Mouse (Mus musculus) embryonic facial prominence, embryonic 13.5 days (tissue): ENCODE data around the gene Cd101. TPM values are rescaled to one million over a fixed set of nuclear protein-coding genes. Genes with fewer than 3 reads are reported as not detected.
A peak's percentile ranks its signal among the peaks of the same experiment; 100 is the strongest.

Experiments used
- ATAC-seq: fragments of 200-750 bp; cut with Nextera tagmentation; 2 replicates; pipeline ENCODE4 v1.8.0; 2017; ENCODE audit warnings: low read depth; ENCODE audit not compliant: insufficient number of reproducible peaks, insufficient read depth, low FRiP score, low TSS enrichment
- H3K27ac ChIP-seq: fragments of 300-500 bp; sonication (generic); 2 replicates; pipeline ENCODE4 v1.5.1; 2015; ENCODE audit warnings: moderate library complexity, mild to moderate bottlenecking, inconsistent platforms
- H3K27me3 ChIP-seq: fragments of 300-500 bp; sonication (generic); 2 replicates; pipeline ENCODE4 v1.6.1; 2015; ENCODE audit warnings: mild to moderate bottlenecking, inconsistent platforms
- H3K36me3 ChIP-seq: fragments of 300-500 bp; sonication (generic); 2 replicates; pipeline ENCODE4 v1.6.1; 2015; ENCODE audit warnings: mild to moderate bottlenecking, inconsistent platforms
- H3K4me1 ChIP-seq: fragments of 300-500 bp; sonication (generic); 2 replicates; pipeline ENCODE4 v1.6.1; 2015; ENCODE audit warnings: inconsistent platforms
- H3K4me2 ChIP-seq: fragments of 300-500 bp; sonication (generic); 2 replicates; pipeline ENCODE4 v1.6.1; 2015; ENCODE audit warnings: moderate library complexity, mild to moderate bottlenecking, inconsistent platforms
- H3K4me3 ChIP-seq: fragments of 300-500 bp; sonication (generic); 2 replicates; pipeline ENCODE4 v1.5.1; 2015; ENCODE audit warnings: mild to moderate bottlenecking, inconsistent platforms
- H3K9ac ChIP-seq: fragments of 300-500 bp; sonication (generic); 2 replicates; pipeline ENCODE4 v1.6.1; 2015; ENCODE audit warnings: mild to moderate bottlenecking, inconsistent platforms
- H3K9me3 ChIP-seq: fragments of 300-500 bp; sonication (generic); 2 replicates; pipeline ENCODE4 v1.6.1; 2016; ENCODE audit warnings: inconsistent platforms
- WGBS: fragments of 180-500 bp; shearing (Covaris S2); methylation state at CpG from one replicate; pipeline ENCODE4 v1.1.7; 2015; ENCODE audit warnings: mixed read lengths; 5-methylcytosine and 5-hydroxymethylcytosine counted together
- polyA plus RNA-seq: library from polyadenylated mRNA; unstranded; fragments of >200 nt; fragmentation: Nextera tagmentation; extraction: Ambion mirVana; gene quantifications from 2 replicates; pipeline ENCODE4 v1.2.1, GENCODE M21; 2015

The Cd101 gene
- polyA plus RNA-seq, 1 experiment from 2014 or later = 0.10 TPM

GRCm38 (mm10) chr3:100998904-100999340, 30.4 kb downstream of the Cd101 start:
- WGBS = 18% methylated on average over 6 of the region's 6 CpGs
- Histone ChIP-seq H3K4me2 (no peak overlapping the region), H3K27ac (no peak overlapping the region), H3K4me3 (no peak overlapping the region), H3K27me3 (no peaks in the 10 kb centered on the region), H3K36me3 (no peaks in the 10 kb centered on the region), H3K4me1 (peaks cover 4% of the 10 kb centered on the region; the same call in 1 of the 2 replicates), H3K9me3 (no peaks in the 10 kb centered on the region), H3K9ac (no peak overlapping the region)
- no peak for ATAC-seq

- no peaks in the 10 kb centered on the region for H3K27me3 ChIP-seq
- H3K4me1 ChIP-seq = peaks cover 4% of the 10 kb centered on the region; the same call in 1 of the 2 replicates
- H3K27ac ChIP-seq = no peak overlapping the region; the same call in 1 of the 2 replicates
- H3K4me3 ChIP-seq = no peak overlapping the region
- ATAC-seq = no peak
- no peak overlapping the region for H3K9ac ChIP-seq
- H3K4me2 ChIP-seq = no peak overlapping the region
- WGBS = 76% methylated on average over 10 of the region's 10 CpGs
- no peaks in the 10 kb centered on the region for H3K36me3 ChIP-seq
- H3K9me3 ChIP-seq = no peaks in the 10 kb centered on the region
Measured at GRCm38 (mm10) chr3:100997785-100998570, 31.4 kb downstream of the Cd101 start.

GRCm38 (mm10) chr3:100994252-100994651, 35.1 kb downstream of the Cd101 start:
- no peaks in the 10 kb centered on the region for H3K36me3 ChIP-seq
- H3K4me1 ChIP-seq = peaks cover 4% of the 10 kb centered on the region; the same call in 1 of the 2 replicates
- WGBS = 63% methylated on average over 4 of the region's 4 CpGs
- no peaks in the 10 kb centered on the region for H3K27me3 ChIP-seq
- no peak overlapping the region for H3K4me3 ChIP-seq
- no peak for ATAC-seq
- H3K4me2 ChIP-seq = no peak overlapping the region
- H3K27ac ChIP-seq = no peak overlapping the region
- no peaks in the 10 kb centered on the region for H3K9me3 ChIP-seq
- H3K9ac ChIP-seq = no peak overlapping the region

GRCm38 (mm10) chr3:100993718-100994117, 35.6 kb downstream of the Cd101 start:
- H3K4me2 ChIP-seq = no peak overlapping the region
- no peak overlapping the region for H3K27ac ChIP-seq
- no peak for ATAC-seq
- no peaks in the 10 kb centered on the region for H3K9me3 ChIP-seq
- 69% methylated on average over 15 of the region's 15 CpGs for WGBS
- H3K27me3 ChIP-seq = no peaks in the 10 kb centered on the region
- H3K4me3 ChIP-seq = no peak overlapping the region
- no peaks in the 10 kb centered on the region for H3K36me3 ChIP-seq
- no peak overlapping the region for H3K9ac ChIP-seq
- H3K4me1 ChIP-seq = peaks cover under 1% of the 10 kb centered on the region; the same call in 1 of the 2 replicates

GRCm38 (mm10) chr3:100993158-100993557, 36.2 kb downstream of the Cd101 start:
- 72% methylated on average over 7 of the region's 7 CpGs for WGBS
- no peak overlapping the region for H3K4me2 ChIP-seq
- ATAC-seq = no peak
- H3K27me3 ChIP-seq = no peaks in the 10 kb centered on the region
- no peaks in the 10 kb centered on the region for H3K9me3 ChIP-seq
- H3K36me3 ChIP-seq = no peaks in the 10 kb centered on the region
- H3K4me1 ChIP-seq = no peaks in the 10 kb centered on the region
- H3K9ac ChIP-seq = no peak overlapping the region
- H3K27ac ChIP-seq = no peak overlapping the region
- no peak overlapping the region for H3K4me3 ChIP-seq

GRCm38 (mm10) chr3:100990231-100990630, 39.1 kb downstream of the Cd101 start:
- no peak overlapping the region for H3K4me2 ChIP-seq
- 60% methylated on average over 1 of the region's 1 CpGs for WGBS

GRCm38 (mm10) chr3:100989417-100989816, 39.9 kb downstream of the Cd101 start:
- Histone ChIP-seq H3K9me3 (no peaks in the 10 kb centered on the region), H3K4me3 (no peak overlapping the region), H3K4me1 (no peaks in the 10 kb centered on the region), H3K27me3 (no peaks in the 10 kb centered on the region), H3K9ac (no peak overlapping the region), H3K36me3 (no peaks in the 10 kb centered on the region), H3K4me2 (no peak overlapping the region), H3K27ac (no peak overlapping the region)
- no peak for ATAC-seq
- 77% methylated on average over 12 of the region's 12 CpGs for WGBS

More at GRCm38 (mm10) chr3:100990231-100990630, 39.1 kb downstream of the Cd101 start:
- no peak for ATAC-seq
- no peak overlapping the region for H3K27ac ChIP-seq
- no peaks in the 10 kb centered on the region for H3K27me3 ChIP-seq
- H3K36me3 ChIP-seq = no peaks in the 10 kb centered on the region
- H3K9ac ChIP-seq = no peak overlapping the region
- no peaks in the 10 kb centered on the region for H3K9me3 ChIP-seq
- no peak overlapping the region for H3K4me3 ChIP-seq
- H3K4me1 ChIP-seq = no peaks in the 10 kb centered on the region

GRCm38 (mm10) chr3:100979290-100979689, 50.1 kb downstream of the Cd101 start:
- H3K27me3 ChIP-seq = 0 out of 2 replicates have a peak, but pooled peaks cover 8% of the 10 kb centered on the region
- 78% methylated on average over 8 of the region's 8 CpGs for WGBS
- H3K4me2 ChIP-seq = no peak overlapping the region
- no peak overlapping the region for H3K4me3 ChIP-seq
- no peak for ATAC-seq
- H3K4me1 ChIP-seq = no peaks in the 10 kb centered on the region
- no peaks in the 10 kb centered on the region for H3K9me3 ChIP-seq
- H3K27ac ChIP-seq = no peak overlapping the region
- no peaks in the 10 kb centered on the region for H3K36me3 ChIP-seq
- no peak overlapping the region for H3K9ac ChIP-seq

- H3K9ac ChIP-seq = no peak overlapping the region
- H3K36me3 ChIP-seq = no peaks in the 10 kb centered on the region
- H3K4me1 ChIP-seq = peaks cover 5% of the 10 kb centered on the region
- no peak overlapping the region for H3K27ac ChIP-seq
- H3K27me3 ChIP-seq = no peaks in the 10 kb centered on the region
- 0% methylated on average over 1 of the region's 1 CpGs for WGBS
- ATAC-seq = no peak
- no peak overlapping the region for H3K4me2 ChIP-seq
- no peak overlapping the region for H3K4me3 ChIP-seq
- no peaks in the 10 kb centered on the region for H3K9me3 ChIP-seq
Measured at GRCm38 (mm10) chr3:100973906-100974305, 55.5 kb downstream of the Cd101 start.

GRCm38 (mm10) chr3:100969176-100969917, 60.0 kb downstream of the Cd101 start, which contains the start of gene Ttf2:
Gene Ttf2 (minus strand): TSS chr3:100969663.
- peaks cover 8% of the 10 kb centered on the region for H3K4me1 ChIP-seq
- no peaks in the 10 kb centered on the region for H3K9me3 ChIP-seq
- ATAC-seq = peak; percentile 95
- H3K36me3 ChIP-seq = no peaks in the 10 kb centered on the region; the same call in 1 of the 2 replicates
- H3K4me3 ChIP-seq = peak within 1 kb of the TSS; percentile 73
- no peak within 1 kb of the TSS for H3K27ac ChIP-seq
- no peaks in the 10 kb centered on the region for H3K27me3 ChIP-seq
- under 1% methylated on average over 40 of the region's 40 CpGs for WGBS
- H3K4me2 ChIP-seq = peak within 1 kb of the TSS; percentile 85
- H3K9ac ChIP-seq = peak within 1 kb of the TSS; percentile 85

GRCm38 (mm10) chr3:100963849-100964542, 65.4 kb downstream of the Cd101 start:
- ATAC-seq = no peak
- Histone ChIP-seq H3K4me1 (peaks cover 4% of the 10 kb centered on the region), H3K27ac (no peak overlapping the region), H3K4me3 (no peak overlapping the region), H3K4me2 (no peak overlapping the region), H3K9ac (no peak overlapping the region), H3K36me3 (peaks cover 41% of the 10 kb centered on the region), H3K9me3 (no peaks in the 10 kb centered on the region), H3K27me3 (no peaks in the 10 kb centered on the region)
- WGBS = 79% methylated on average over 14 of the region's 14 CpGs
